Mouse (Mus musculus) liver (tissue): ENCODE data around the gene Bub1b.

Experiments
- DNase-seq: peaks from one replicate; pipeline ENCODE4 v3.0.0-alpha.2; 2020; ENCODE audit warnings: mixed read lengths

Gene Bub1b

DNA sequence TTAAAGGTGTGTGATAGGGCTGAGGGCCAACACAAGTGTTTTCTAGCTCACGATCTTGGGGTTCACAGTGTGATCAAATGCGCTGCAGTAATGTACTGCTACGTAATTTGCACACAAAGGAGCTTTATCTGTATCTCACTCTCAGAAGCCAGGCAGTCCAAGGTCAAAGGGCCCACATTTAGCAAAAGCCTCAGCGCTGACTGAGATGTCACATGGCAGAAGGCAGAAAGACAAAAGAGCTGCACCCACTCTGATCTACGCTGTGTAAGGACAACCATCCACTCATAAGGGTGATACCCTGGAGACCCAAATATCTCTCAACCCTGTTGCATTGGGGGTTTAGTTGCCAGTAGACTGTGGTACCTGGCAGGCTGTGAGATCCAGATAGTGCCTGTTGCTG is 69.2 kb downstream of the Bub1b start:
- no peak for DNase-seq

DNA sequence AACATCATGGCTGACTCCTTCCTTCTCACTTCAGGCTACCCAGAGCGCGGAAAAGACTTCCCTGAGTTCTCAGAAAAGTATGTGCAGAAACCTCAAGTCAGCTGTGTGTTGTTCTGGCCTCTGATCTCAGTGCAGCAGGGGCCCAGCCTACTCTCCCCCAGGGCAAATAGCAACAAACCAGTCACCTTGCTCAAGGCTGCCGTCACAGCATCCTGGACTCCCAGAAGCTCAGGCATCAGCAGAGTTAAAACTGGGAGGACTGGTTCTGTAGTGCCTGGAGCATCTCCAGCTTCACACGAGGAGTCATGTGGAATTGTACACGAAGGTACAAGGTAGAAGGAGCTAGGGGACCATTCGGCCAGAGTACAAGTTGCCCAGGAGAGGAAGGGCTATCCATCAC is 71.2 kb downstream of the Bub1b start:
- DNase-seq, result no peak

DNA sequence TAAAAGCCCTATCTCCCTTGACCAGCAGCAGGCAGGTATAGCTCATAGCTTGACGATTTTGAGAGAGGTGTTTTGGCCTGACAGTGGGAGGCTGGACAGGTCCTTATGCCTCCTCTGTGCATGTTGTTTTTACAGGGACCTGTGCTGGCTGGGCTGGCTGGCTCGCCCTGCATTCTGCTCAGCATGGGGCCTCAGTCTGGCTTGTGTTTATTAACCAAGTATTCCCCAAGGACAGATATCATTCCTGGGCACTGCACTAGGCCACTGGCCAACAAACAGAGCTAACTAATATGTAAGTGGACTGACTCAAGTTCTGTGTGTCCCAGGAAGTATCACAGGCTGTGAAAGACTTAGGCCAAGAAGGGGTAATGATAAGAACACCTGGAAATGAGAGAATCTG is 71.8 kb downstream of the Bub1b start:
- no peak for DNase-seq

DNA sequence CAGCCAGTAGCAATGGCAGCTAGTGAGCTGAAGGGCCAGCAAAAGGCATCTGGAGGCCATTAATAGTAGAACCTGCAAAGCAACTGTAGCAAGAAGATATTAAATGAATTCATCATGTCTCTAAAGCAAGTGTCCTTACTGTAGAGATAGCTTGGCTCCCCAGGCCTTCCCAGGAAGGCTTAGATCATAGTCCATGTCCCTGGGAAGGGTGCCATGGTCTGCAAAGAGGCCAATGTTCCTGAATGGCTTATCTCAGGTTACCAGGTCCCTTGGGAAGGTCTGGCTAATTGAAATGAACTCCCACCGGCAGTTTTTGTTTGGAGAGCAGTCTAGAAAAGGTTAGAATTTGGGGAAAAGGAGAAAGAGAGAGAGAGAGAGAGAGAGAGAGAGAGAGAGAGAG is 73.7 kb downstream of the Bub1b start:
- no peak for DNase-seq

DNA sequence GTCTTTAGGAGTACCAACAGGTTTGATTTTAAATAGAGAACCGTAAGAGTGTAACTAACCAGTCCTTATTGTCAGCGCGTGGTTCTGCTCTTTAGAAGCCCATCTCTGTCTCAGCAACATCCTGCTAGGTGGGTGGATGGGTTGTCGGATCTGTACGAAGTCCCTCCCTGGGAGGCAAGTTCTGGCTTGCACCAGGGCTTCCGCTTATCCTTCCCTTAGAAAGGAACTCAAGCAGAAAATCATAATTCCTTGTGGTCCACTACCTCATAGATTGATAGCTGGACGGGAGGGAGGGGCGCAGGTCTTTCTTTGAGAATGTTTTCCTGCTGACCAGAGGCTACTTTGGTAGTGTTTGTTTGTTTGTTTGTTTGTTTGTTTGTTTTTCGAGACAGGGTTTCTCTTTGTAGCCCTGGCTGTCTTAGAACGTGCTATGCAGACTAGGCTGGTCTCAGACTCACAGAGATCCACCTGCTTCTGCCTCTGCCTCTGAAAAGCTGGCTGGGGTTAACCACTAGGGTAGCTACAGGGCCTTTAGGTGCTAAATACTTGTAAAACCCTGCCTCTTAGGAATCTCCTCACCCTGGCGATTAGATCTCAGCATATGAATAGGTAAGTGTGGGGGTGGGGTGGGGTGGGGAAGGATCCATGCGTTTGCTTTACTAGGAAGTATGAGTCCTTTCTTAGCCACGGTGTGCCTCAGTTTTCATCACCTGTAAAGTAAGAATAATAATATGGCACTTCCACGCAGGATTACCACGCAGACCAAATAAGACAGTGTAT is 75.9 kb downstream of the Bub1b start:
- DNase-seq, result no peak

DNA sequence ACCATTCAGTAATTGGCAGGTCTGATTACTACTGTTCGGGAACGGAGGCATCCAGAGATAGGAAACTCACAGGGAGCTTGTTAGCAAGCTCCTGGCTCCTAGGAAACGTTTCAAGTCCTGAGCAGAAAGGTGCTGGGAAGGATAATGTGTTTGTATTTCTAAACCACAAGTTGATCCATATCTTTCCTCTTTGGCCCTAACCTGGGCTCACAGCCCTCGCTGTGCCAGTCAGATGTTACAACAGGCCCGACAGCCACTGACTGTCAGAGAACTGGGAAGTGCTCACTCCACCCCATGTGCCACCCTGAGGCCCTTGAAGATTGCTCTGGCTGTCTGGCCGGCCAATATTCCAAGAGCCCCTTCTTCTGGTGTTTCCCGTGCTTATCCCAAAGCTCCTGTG is 76.5 kb downstream of the Bub1b start:
- DNase-seq, result no peak

DNA sequence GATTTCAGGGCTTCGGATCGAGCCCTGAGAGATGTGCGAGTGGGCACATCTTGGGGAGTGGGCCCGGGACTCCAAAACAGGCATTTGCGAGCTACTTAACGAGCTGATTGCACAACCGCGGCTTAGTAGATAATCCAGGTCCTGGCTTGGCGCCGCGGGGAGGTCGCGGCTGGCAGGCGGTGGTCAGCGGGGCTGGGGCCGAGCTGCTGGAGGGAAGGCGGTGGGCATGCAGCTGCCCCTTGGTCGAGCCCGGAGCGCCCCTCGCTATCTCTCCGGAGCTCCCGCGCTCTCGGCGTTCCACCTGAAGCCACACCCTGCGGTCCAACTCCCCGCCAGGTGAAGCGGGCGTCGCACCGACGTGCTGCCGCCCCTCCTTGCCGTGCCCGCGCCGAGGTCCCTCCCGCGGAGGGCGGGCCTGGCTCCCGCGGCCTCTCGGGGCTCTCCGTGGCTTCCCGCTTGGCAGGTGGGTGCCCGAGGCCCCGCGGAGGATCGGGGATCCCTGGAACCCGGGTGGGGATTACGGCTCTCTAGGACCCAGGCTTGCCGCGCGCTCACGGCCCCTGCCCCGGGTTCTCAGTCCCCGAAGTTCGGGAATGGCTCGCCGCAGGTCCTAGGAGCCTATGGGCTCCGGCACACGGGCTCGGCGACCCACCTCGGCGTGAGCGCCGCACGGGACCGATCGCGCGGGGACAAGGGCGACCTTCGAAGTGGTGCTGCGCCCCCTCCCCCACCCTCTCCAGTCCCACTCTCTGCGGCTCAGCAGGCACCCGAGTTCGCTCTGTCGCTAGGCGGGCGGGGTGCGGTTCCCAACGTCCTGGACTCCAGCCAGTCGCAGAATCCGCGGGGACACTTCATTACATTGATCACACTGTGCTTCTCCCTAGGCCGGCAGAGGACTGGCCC is 79.1 kb downstream of the Bub1b start:
- peak; percentile 39 for DNase-seq

DNA sequence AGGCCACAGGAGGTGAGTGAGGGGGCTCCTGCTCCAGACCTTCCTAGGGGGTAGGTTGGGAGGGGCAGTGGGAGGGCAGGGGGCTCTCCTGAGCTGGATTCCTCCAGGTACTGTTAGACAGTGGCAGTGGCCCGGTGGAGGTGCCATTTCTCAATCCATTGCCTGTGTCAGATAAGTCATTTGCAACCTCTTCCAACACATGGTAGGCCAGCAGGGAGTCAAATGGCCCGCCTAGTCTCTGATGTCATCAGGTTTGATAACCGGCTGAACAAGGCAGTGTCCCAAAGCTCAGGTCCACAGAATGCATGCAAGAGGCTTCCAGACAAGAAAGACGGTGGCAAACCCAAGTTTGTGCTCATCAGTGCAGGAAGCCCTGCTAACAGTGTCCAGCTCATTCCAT is 79.8 kb downstream of the Bub1b start:
- peak; percentile 42 for DNase-seq

DNA sequence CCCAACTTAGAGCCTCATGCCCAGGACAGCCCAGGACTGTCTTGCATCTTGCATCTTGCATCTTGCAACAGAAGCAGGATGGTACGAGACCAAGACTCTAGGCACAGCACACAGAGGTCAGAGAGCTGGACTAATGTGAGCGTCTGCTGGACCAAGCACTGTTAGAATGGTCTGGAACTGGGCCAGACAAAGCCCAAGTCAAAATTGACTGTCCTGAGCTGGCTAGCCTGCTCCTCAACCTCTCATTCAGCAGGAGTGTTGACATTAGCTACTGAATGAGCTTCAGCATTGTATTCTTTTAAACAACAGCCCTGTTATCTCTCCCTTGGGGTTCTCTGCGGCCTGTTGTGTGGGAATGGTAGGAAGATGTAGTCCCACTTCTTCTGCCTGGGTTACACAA is 81.6 kb downstream of the Bub1b start:
- DNase-seq, result no peak

DNA sequence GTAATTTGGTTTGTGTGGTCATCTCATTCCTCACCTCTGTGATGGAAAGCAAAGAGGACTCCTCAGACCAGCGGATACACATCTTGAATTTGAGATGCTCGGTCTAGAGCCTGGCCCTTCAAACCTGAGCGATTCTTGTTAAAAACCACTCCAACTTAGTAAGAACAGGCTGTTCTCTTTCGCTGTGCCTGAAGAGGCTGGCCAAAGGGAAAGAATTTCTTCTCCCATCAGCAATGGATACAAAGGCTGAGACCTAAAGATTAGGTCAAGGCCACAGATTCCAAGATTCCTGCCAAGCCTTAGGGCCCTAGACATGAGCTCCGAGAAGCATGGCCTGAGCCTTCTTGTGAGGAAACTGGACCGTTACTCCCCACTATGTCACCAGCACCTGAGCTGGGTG is 82.9 kb downstream of the Bub1b start:
- no peak for DNase-seq

DNA sequence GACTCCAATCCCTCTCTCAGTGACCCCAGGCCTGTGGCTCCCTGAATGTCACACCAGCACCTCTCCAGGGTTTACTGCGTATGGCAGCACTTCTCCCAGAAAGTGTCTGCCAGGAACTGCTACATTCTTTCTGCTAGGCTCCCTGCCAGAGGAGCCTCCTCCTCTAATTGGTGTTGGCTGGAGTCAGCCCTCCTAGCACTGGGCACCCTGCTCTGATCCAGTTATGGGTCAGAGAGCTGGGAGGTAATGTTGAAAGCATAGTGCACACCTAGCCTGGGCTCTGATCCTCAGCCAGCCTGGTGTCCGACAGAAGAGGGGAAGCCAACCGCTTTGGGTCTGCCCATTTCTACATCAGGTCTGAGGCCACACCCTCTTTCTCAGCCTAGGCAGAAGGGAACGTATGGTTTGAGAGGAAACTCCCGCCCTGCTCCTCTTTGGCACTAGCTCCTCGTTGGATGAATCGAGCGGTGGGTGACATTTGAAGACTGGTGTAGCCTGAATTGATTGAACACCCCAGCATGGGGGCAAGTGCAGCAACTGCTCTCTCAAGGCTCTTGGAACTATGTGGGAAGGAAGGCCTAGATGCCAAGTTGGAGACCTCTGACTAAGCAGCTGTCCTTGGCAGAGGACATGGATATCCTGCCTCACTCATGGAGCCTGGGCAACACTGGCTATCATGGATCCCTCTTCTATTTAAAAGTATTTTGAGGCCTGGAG is 84.7 kb downstream of the Bub1b start:
- DNase-seq, result no peak

DNA sequence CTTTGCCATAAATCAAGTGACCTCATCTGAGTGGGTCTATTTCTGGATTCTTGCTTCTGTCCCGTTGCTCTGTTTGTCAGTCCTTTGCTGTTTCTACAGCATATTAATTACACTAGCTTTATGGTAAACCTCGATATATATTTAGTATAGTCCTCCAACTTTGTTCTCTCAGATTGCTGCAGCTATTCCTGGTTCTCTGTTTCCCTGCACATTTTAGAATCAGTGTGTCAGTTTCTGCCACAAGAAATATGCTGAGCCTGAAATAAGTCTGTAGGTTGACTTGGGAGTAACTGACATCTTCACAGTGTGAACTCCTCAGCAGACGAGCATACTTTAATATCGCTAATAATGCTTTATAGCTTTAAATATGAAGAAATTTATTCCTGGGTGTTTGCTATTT is 87.1 kb downstream of the Bub1b start:
- no peak for DNase-seq

DNA sequence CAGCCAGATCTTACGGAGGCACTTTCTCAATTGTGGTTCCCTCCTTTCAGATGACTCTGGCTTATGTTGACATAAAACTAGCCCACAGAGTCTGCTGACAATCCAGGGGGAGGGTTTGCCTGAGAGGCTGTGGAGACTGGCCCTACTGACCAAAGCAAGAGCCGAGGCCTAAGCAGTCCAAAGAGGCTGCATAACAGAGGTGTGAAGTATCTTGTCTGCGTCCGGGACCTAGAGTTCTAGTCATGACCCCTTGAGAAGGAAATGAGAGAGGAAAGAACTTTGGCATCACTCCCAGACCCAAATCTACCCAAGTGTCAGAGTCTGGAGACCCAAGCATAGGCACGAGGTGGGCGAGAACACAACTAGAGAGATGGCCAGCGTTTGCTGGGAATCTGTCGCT is 88.7 kb downstream of the Bub1b start:
- DNase-seq, result no peak

DNA sequence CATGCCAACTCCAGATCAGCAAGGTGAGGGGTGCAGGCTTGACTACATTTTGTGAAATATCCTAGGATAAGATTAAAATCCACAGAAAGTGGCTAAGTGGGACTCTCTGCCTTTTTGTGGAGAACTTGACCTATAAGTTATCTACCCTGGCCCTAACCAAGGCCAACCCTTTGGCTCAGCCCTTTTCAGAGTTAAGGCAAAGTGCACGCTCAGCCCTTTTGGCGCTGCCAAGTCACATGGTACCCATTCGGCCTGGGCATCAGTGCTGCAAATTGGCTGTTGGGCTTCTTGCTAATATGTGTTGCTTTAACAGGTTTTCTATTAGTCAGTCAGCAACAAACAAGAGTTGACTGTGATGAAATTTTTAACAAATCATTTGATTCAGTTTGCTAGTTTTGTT is 89.8 kb downstream of the Bub1b start:
- DNase-seq, result no peak

DNA sequence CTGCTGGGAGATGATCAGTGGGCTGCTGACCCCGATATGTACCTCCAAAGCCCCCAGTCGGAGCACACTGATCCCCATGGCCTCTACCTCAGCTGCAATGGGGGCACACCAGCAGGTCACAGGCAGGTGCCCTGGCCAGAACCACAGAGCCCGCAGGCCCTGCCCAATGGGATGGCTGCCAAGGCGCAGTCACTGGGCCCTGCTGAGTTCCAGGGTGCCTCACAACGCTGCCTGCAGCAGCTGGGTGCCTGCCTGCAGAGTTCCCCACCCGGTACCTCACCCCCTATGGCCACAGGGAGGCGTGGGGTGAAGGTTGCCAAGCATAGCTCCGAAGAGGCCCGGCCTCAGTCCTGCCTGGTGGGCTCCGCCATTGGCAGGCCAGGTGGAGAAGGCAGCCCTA is 91.9 kb downstream of the Bub1b start:
- DNase-seq, result no peak
